Mouse (Mus musculus) bone marrow, adult 2 months (tissue): ENCODE data around the gene Gramd1b. TPM values are rescaled to one million over a fixed set of nuclear protein-coding genes. Genes with fewer than 3 reads are reported as not detected.

ENCODE experiments used
- H3K27ac ChIP-seq: fragments of 200-500 bp; 2 replicates; pipeline ENCODE4 v1.5.1; 2012; ENCODE audit warnings: low read depth, mild to moderate bottlenecking, control low read depth, inconsistent platforms, low read length; ENCODE audit not compliant: control insufficient read depth, poor library complexity, insufficient read depth
- H3K4me1 ChIP-seq: fragments of 200-500 bp; 2 replicates; pipeline ENCODE4 v1.6.1; 2011; ENCODE audit warnings: low read length; ENCODE audit not compliant: control insufficient read depth, insufficient read depth
- H3K4me3 ChIP-seq: fragments of 200-500 bp; replicated peaks from 2 replicates; pipeline ENCODE3; 2011; ENCODE audit warnings: mild to moderate bottlenecking, low read depth, low read length, control low read depth; ENCODE audit not compliant: control insufficient read depth
- CTCF ChIP-seq: fragments of 200-500 bp; IDR thresholded peaks from 2 replicates; pipeline ENCODE4 v1.5.1; 2011; ENCODE audit warnings: low read length, control low read depth; ENCODE audit not compliant: control insufficient read depth, insufficient read depth
- POLR2A ChIP-seq: fragments of 200-500 bp; IDR thresholded peaks from 2 replicates; pipeline ENCODE4 v1.6.1; 2011; ENCODE audit warnings: low read depth, mild to moderate bottlenecking, control low read depth, low read length, borderline replicate concordance; ENCODE audit not compliant: control insufficient read depth
- WGBS: fragments of 180-500 bp; shearing (Covaris S2); methylation state at CpG from one replicate; pipeline ENCODE4 v1.1.7; 2018; 5-methylcytosine and 5-hydroxymethylcytosine counted together
- polyA plus RNA-seq: library from polyadenylated mRNA; stranded (reverse); fragments of >200 nt; gene quantifications from 2 replicates; pipeline ENCODE4 v1.2.4, GENCODE M21; 2011; ENCODE audit warnings: low replicate concordance; ENCODE audit not compliant: missing spikeins, insufficient read depth, insufficient read length

Gramd1b gene
- polyA plus RNA-seq, 1 experiment, result 15.8 TPM

- TF ChIP-seq POLR2A, result no peak
- no peak for TF ChIP-seq CTCF
- 64% methylated on average over 3 of the region's 3 CpGs for WGBS
These were observed 6.0 kb upstream of the Gramd1b start for GRCm38 (mm10) chr9:40537044-40537707.

GRCm38 (mm10) chr9:40530536-40530935 lies 647 bp downstream of the Gramd1b start:
- 57% methylated on average over 8 of the region's 8 CpGs for WGBS
- no peak overlapping the region for H3K27ac ChIP-seq
- peak overlapping the region; percentile 47 for H3K4me3 ChIP-seq
- no peaks in the 10 kb centered on the region for H3K4me1 ChIP-seq
- TF ChIP-seq CTCF, result no peak
- TF ChIP-seq POLR2A, result no peak

More at GRCm38 (mm10) chr9:40537044-40537707, 6.0 kb upstream of the Gramd1b start:
- Histone ChIP-seq H3K4me3 (no peak overlapping the region), H3K4me1 (no peaks in the 10 kb centered on the region), H3K27ac (no peak overlapping the region)

- 62% methylated on average over 4 of the region's 4 CpGs for WGBS
- H3K27ac ChIP-seq, result no peak overlapping the region
- no peak overlapping the region for H3K4me3 ChIP-seq
- TF ChIP-seq CTCF (no peak), POLR2A (no peak)
- H3K4me1 ChIP-seq, result no peaks in the 10 kb centered on the region
These were observed 2.5 kb downstream of the Gramd1b start for GRCm38 (mm10) chr9:40528733-40529132.

- no peak overlapping the region for H3K4me3 ChIP-seq
- no peak overlapping the region for H3K27ac ChIP-seq
- H3K4me1 ChIP-seq, result no peaks in the 10 kb centered on the region
- no peak for TF ChIP-seq CTCF
- no peak for TF ChIP-seq POLR2A
- WGBS, result 23% methylated on average over 3 of the region's 3 CpGs
These were observed 4.3 kb downstream of the Gramd1b start for GRCm38 (mm10) chr9:40526928-40527327.

GRCm38 (mm10) chr9:40522156-40522555 lies 9.0 kb downstream of the Gramd1b start:
- TF ChIP-seq POLR2A (no peak), CTCF (no peak)
- Histone ChIP-seq H3K4me3 (no peak overlapping the region), H3K4me1 (no peaks in the 10 kb centered on the region), H3K27ac (no peak overlapping the region)
- WGBS, result 87% methylated on average over 7 of the region's 7 CpGs

GRCm38 (mm10) chr9:40521097-40521496 lies 10.1 kb downstream of the Gramd1b start:
- no peaks in the 10 kb centered on the region for H3K4me1 ChIP-seq
- H3K4me3 ChIP-seq, result no peak overlapping the region
- WGBS, result 49% methylated on average over 6 of the region's 6 CpGs
- H3K27ac ChIP-seq, result no peak overlapping the region
- TF ChIP-seq POLR2A, result no peak
- TF ChIP-seq CTCF, result no peak

- no peaks in the 10 kb centered on the region for H3K4me1 ChIP-seq
- no peak overlapping the region for H3K27ac ChIP-seq
- WGBS, result 30% methylated on average over 3 of the region's 3 CpGs
- no peak overlapping the region for H3K4me3 ChIP-seq
- no peak for TF ChIP-seq CTCF
- TF ChIP-seq POLR2A, result no peak
These were observed 11.9 kb downstream of the Gramd1b start for GRCm38 (mm10) chr9:40519294-40519693.

- 82% methylated on average over 2 of the region's 2 CpGs for WGBS
- Histone ChIP-seq H3K4me1 (no peaks in the 10 kb centered on the region), H3K27ac (no peak overlapping the region), H3K4me3 (no peak overlapping the region)
- TF ChIP-seq CTCF (no peak), POLR2A (no peak)
These were observed 19.2 kb downstream of the Gramd1b start for GRCm38 (mm10) chr9:40511970-40512369.

GRCm38 (mm10) chr9:40509479-40509878 lies 21.7 kb downstream of the Gramd1b start:
- Histone ChIP-seq H3K4me1 (no peaks in the 10 kb centered on the region), H3K4me3 (no peak overlapping the region), H3K27ac (no peak overlapping the region)
- TF ChIP-seq CTCF, result no peak
- TF ChIP-seq POLR2A, result no peak
- WGBS, result 80% methylated on average over 6 of the region's 6 CpGs
